In genomic region chr11:20207589-20207988, GRCm38 (mm10) we compare ENCODE assay signal across 24 mouse cellular contexts. TPM values are rescaled to one million over a fixed set of nuclear protein-coding genes. Genes with fewer than 3 reads are reported as not detected.
DNase-seq lines count a peak whose midpoint lies in the region; ATAC-seq and TF ChIP-seq lines count a peak whose summit lies in the region.
"Had no signal": no experiment of that assay in that cellular context is flagged by ENCODE, and none has a peak within 500 bp of the region (broad histone marks: within the 10 kb centered on the region; RNA-seq: fewer than 3 reads in every experiment).

No protein-coding gene starts in this region.

- H3K9ac ChIP-seq in intestine, postnatal 0 days (ENCODE audit: low read depth, low read length) = no peak overlapping the region
- no peak overlapping the region for H3K9ac ChIP-seq in intestine, embryonic 16.5 days (ENCODE audit: low read depth, low read length)
- H3K9ac ChIP-seq in liver, postnatal 0 days (replicated peaks) = no peak overlapping the region
- H3K9ac ChIP-seq in liver, embryonic 12.5 days = no peak overlapping the region
- no peak overlapping the region for H3K9ac ChIP-seq in ES-E14 (ENCODE audit: insufficient read depth, low read depth, low read length, poor library complexity, severe bottlenecking)
- no peak overlapping the region for H3K9ac ChIP-seq in stomach, postnatal 0 days (ENCODE audit: low read length)
- H3K9ac ChIP-seq: forebrain, embryonic 13.5 days; heart, embryonic 12.5 days; hindbrain, embryonic 14.5 days; limb, embryonic 13.5 days; lung, embryonic 15.5 days had no signal

- in situ Hi-C loops in ES-E14 (cut with MboI; ENCODE audit: low sequenced_read_pairs in 2 of 2, unreplicated experiment in 2 of 2) = no loop called here

- H3K27ac ChIP-seq in intestine, postnatal 0 days (ENCODE audit: low read depth, low read length) = no peak overlapping the region
- H3K27ac ChIP-seq in intestine, embryonic 16.5 days (ENCODE audit: low read length) = no peak overlapping the region
- H3K27ac ChIP-seq in liver, postnatal 0 days (ENCODE audit: low read depth) = no peak overlapping the region
- no peak overlapping the region for H3K27ac ChIP-seq in liver, embryonic 12.5 days
- H3K27ac ChIP-seq in ES-E14 (ENCODE audit: insufficient read depth, low read depth, low read length, poor library complexity, severe bottlenecking) = no peak overlapping the region
- H3K27ac ChIP-seq in stomach, postnatal 0 days (replicated peaks) = no peak overlapping the region
- H3K27ac ChIP-seq: forebrain, embryonic 13.5 days; hindbrain, embryonic 14.5 days; limb, embryonic 13.5 days; liver, embryonic 13.5 days; lung, embryonic 15.5 days had no signal

- no peak overlapping the region for H3K4me3 ChIP-seq in intestine, postnatal 0 days (ENCODE audit: low read depth, low read length)
- no peak overlapping the region for H3K4me3 ChIP-seq in intestine, embryonic 16.5 days (ENCODE audit: low read length)
- no peak overlapping the region for H3K4me3 ChIP-seq in liver, postnatal 0 days (ENCODE audit: low read depth, low read length)
- H3K4me3 ChIP-seq in liver, embryonic 12.5 days = no peak overlapping the region
- no peak overlapping the region for H3K4me3 ChIP-seq in ES-E14 (ENCODE audit: insufficient read depth in 1 of 2, low read depth in 1 of 2, low read length in 2 of 2, poor library complexity in 1 of 2, severe bottlenecking in 1 of 2)
- no peak overlapping the region for H3K4me3 ChIP-seq in stomach, postnatal 0 days (ENCODE audit: low read depth, low read length)
- H3K4me3 ChIP-seq: forebrain, embryonic 13.5 days; heart, embryonic 12.5 days; limb, embryonic 13.5 days; liver, embryonic 13.5 days; lung, embryonic 15.5 days had no signal

- no peaks in the 10 kb centered on the region for H3K27me3 ChIP-seq in intestine, postnatal 0 days (replicated peaks; ENCODE audit: control insufficient read depth, insufficient read depth, low read length)
- no peaks in the 10 kb centered on the region for H3K27me3 ChIP-seq in intestine, embryonic 16.5 days (replicated peaks; ENCODE audit: control insufficient read depth, insufficient read depth, low read length)
- H3K27me3 ChIP-seq in liver, postnatal 0 days (ENCODE audit: insufficient read depth, low read length) = no peaks in the 10 kb centered on the region
- no peaks in the 10 kb centered on the region for H3K27me3 ChIP-seq in liver, embryonic 12.5 days (replicated peaks)
- H3K27me3 ChIP-seq in stomach, postnatal 0 days (ENCODE audit: control insufficient read depth, insufficient read depth, low read length) = no peaks in the 10 kb centered on the region
- H3K27me3 ChIP-seq: forebrain, embryonic 13.5 days; heart, embryonic 12.5 days; limb, embryonic 13.5 days; liver, embryonic 13.5 days; lung, embryonic 15.5 days had no signal

- no peak for ATAC-seq in intestine, postnatal 0 days
- no peak for ATAC-seq in intestine, embryonic 16.5 days
- no peak for ATAC-seq in liver, postnatal 0 days
- ATAC-seq in liver, embryonic 12.5 days = no peak
- ATAC-seq in stomach, postnatal 0 days (ENCODE audit: low FRiP score, low TSS enrichment) = no peak
- ATAC-seq: CD4-positive, CD25-positive, alpha-beta regulatory T cell, adult 4 months; forebrain, embryonic 13.5 days; inflammation-experienced regulatory T-cells, adult 6 months had no signal

- TF ChIP-seq CTCF in intestine, postnatal 0 days (IDR thresholded peaks at IDR 0.05; ENCODE audit: low read depth) = peak; percentile 25; the same call in 1 of the 2 replicates
- 0 out of 2 replicates have a peak, but pooled peaks have one; percentile 19 for TF ChIP-seq CTCF in liver, postnatal 0 days (IDR thresholded peaks at IDR 0.05; ENCODE audit: low read depth)
- peak; percentile 27 for TF ChIP-seq CTCF in stomach, postnatal 0 days (IDR thresholded peaks at IDR 0.05; ENCODE audit: low read depth)

- peaks cover 6% of the 10 kb centered on the region; the same call in 1 of the 2 replicates for H3K36me3 ChIP-seq in intestine, postnatal 0 days (ENCODE audit: control insufficient read depth, insufficient read depth)
- no peaks in the 10 kb centered on the region for H3K36me3 ChIP-seq in intestine, embryonic 16.5 days (ENCODE audit: control insufficient read depth, insufficient read depth, low read length)
- H3K36me3 ChIP-seq in liver, postnatal 0 days (replicated peaks; ENCODE audit: insufficient read depth, low read length) = peaks cover 12% of the 10 kb centered on the region
- H3K36me3 ChIP-seq in liver, embryonic 12.5 days = peaks cover 9% of the 10 kb centered on the region
- peaks cover 3% of the 10 kb centered on the region; the same call in 1 of the 2 replicates for H3K36me3 ChIP-seq in ES-E14 (ENCODE audit: control insufficient read depth, insufficient read depth, low read length, poor library complexity, severe bottlenecking)
- H3K36me3 ChIP-seq in stomach, postnatal 0 days (ENCODE audit: control insufficient read depth, insufficient read depth, low read length) = no peaks in the 10 kb centered on the region
- H3K36me3 ChIP-seq: limb, embryonic 13.5 days; lung, embryonic 15.5 days had no signal

- WGBS in intestine, postnatal 0 days = 47% methylated on average over 2 of the region's 2 CpGs
- WGBS in intestine, embryonic 16.5 days = 73% methylated on average over 2 of the region's 2 CpGs
- 80% methylated on average over 2 of the region's 2 CpGs for WGBS in liver, postnatal 0 days (ENCODE audit: insufficient replicate concordance)
- WGBS in liver, embryonic 12.5 days (ENCODE audit: insufficient replicate concordance) = 60% methylated on average over 2 of the region's 2 CpGs
- WGBS in stomach, postnatal 0 days = 51% methylated on average over 2 of the region's 2 CpGs

- H3K4me2 ChIP-seq in intestine, postnatal 0 days (replicated peaks; ENCODE audit: low read depth) = no peak overlapping the region; the same call in 1 of the 2 replicates
- no peak overlapping the region for H3K4me2 ChIP-seq in intestine, embryonic 16.5 days (ENCODE audit: low read depth, low read length)
- no peak overlapping the region for H3K4me2 ChIP-seq in liver, postnatal 0 days (ENCODE audit: low read depth, low read length)
- no peak overlapping the region for H3K4me2 ChIP-seq in liver, embryonic 12.5 days
- H3K4me2 ChIP-seq in stomach, postnatal 0 days (replicated peaks; ENCODE audit: low read depth) = no peak overlapping the region
- H3K4me2 ChIP-seq: forebrain, embryonic 13.5 days; heart, embryonic 12.5 days; hindbrain, embryonic 14.5 days; limb, embryonic 13.5 days; liver, embryonic 13.5 days; lung, embryonic 15.5 days; midbrain, embryonic 11.5 days had no signal

- H3K9me3 ChIP-seq in intestine, postnatal 0 days (ENCODE audit: control insufficient read depth) = no peaks in the 10 kb centered on the region
- no peaks in the 10 kb centered on the region for H3K9me3 ChIP-seq in intestine, embryonic 16.5 days (ENCODE audit: control insufficient read depth, low read length)
- no peaks in the 10 kb centered on the region for H3K9me3 ChIP-seq in liver, postnatal 0 days (ENCODE audit: low read length)
- H3K9me3 ChIP-seq in liver, embryonic 12.5 days (replicated peaks) = no peaks in the 10 kb centered on the region
- H3K9me3 ChIP-seq in ES-E14 (ENCODE audit: control insufficient read depth, insufficient read depth, low read depth, low read length) = no peaks in the 10 kb centered on the region
- no peaks in the 10 kb centered on the region for H3K9me3 ChIP-seq in stomach, postnatal 0 days (ENCODE audit: control insufficient read depth, low read length)
- H3K9me3 ChIP-seq: forebrain, embryonic 13.5 days; G1E; heart, embryonic 12.5 days; limb, embryonic 13.5 days; liver, embryonic 13.5 days; lung, embryonic 15.5 days had no signal

- no peak for DNase-seq in liver, postnatal 0 days
- DNase-seq in ES-E14 (ENCODE audit: low read depth, low spot score) = no peak
- no peak for DNase-seq in stomach, postnatal 0 days (ENCODE audit: low spot score)
- DNase-seq in cerebellum, adult 9-11 months = no peak
- DNase-seq: adrenal gland, postnatal 14 days; cerebellum, adult 11-12 months; cerebellum, postnatal 14 days; gastrocnemius, postnatal 25 days; heart, postnatal 4 days; kidney, adult 2 months; kidney, postnatal 10 days; liver, embryonic 13.5 days had no signal

- H3K4me1 ChIP-seq in intestine, postnatal 0 days (replicated peaks; ENCODE audit: control insufficient read depth, insufficient read depth, low read length) = peaks cover 8% of the 10 kb centered on the region; the same call in 1 of the 2 replicates
- H3K4me1 ChIP-seq in intestine, embryonic 16.5 days (ENCODE audit: control insufficient read depth, insufficient read depth, low read length) = peaks cover 45% of the 10 kb centered on the region
- peaks cover 42% of the 10 kb centered on the region for H3K4me1 ChIP-seq in liver, postnatal 0 days (ENCODE audit: insufficient read depth)
- peaks cover 89% of the 10 kb centered on the region for H3K4me1 ChIP-seq in liver, embryonic 12.5 days
- peaks cover 10 to 11% of the 10 kb centered on the region in 2 experiments for H3K4me1 ChIP-seq in ES-E14 (ENCODE audit: control insufficient read depth in 2 of 2, insufficient read depth in 2 of 2, low read length in 2 of 2, poor library complexity in 1 of 2)
- peaks cover 10% of the 10 kb centered on the region for H3K4me1 ChIP-seq in stomach, postnatal 0 days (replicated peaks; ENCODE audit: control insufficient read depth, insufficient read depth)

- TF ChIP-seq EP300 in liver, postnatal 0 days (IDR thresholded peaks at IDR 0.05; ENCODE audit: low read depth) = no peak
- TF ChIP-seq EP300 in stomach, postnatal 0 days (optimal IDR thresholded peaks at IDR 0.05) = no peak

TF ChIP-seq in ES-E14, 5 proteins besides CTCF, POLR2A, EP300 and RAD21:
- no peak for TF ChIP-seq HCFC1 (IDR thresholded peaks at IDR 0.05; ENCODE audit: borderline replicate concordance, insufficient read depth, low read length)
- peak; percentile 66; the same call in 1 of the 2 replicates for TF ChIP-seq ZNF384 (IDR thresholded peaks at IDR 0.05; ENCODE audit: low read depth, low read length)

RNA-seq across cellular contexts. Expression of gene Rab1a, which starts 6.4 kb away (rescaled TPM):
- polyA plus RNA-seq in intestine, postnatal 0 days (2015; fragmentation: Nextera tagmentation; extraction: Ambion mirVana) = 761 and 762 TPM in 2 replicates
- polyA plus RNA-seq in intestine, embryonic 16.5 days (2015; fragmentation: Nextera tagmentation; extraction: Ambion mirVana) = 368 and 403 TPM in 2 replicates
- 141 and 143 TPM in 2 replicates for polyA plus RNA-seq in liver, postnatal 0 days (2015; fragmentation: Nextera tagmentation; extraction: Ambion mirVana)
- polyA plus RNA-seq in liver, embryonic 12.5 days (2016; fragmentation: Nextera tagmentation; extraction: Ambion mirVana) = 130 and 132 TPM in 2 replicates
- total RNA-seq in ES-E14 (2012; rRNA removed) = 77.9 and 122 TPM in 2 replicates
- polyA plus RNA-seq in stomach, postnatal 0 days (2015; fragmentation: Nextera tagmentation; extraction: Ambion mirVana) = 287 and 295 TPM in 2 replicates

RNA-seq across cellular contexts. Expression of gene Cep68, which starts 41.6 kb away (rescaled TPM):
- polyA plus RNA-seq in intestine, postnatal 0 days (2015; fragmentation: Nextera tagmentation; extraction: Ambion mirVana) = 6.3 and 6.5 TPM in 2 replicates
- polyA plus RNA-seq in intestine, embryonic 16.5 days (2015; fragmentation: Nextera tagmentation; extraction: Ambion mirVana) = 20.4 and 20.8 TPM in 2 replicates
- 4.8 and 4.9 TPM in 2 replicates for polyA plus RNA-seq in liver, postnatal 0 days (2015; fragmentation: Nextera tagmentation; extraction: Ambion mirVana)
- polyA plus RNA-seq in liver, embryonic 12.5 days (2016; fragmentation: Nextera tagmentation; extraction: Ambion mirVana) = 14.3 and 15.1 TPM in 2 replicates
- 30.9 and 39.2 TPM in 2 replicates for total RNA-seq in ES-E14 (2012; rRNA removed)
- 8.4 and 8.6 TPM in 2 replicates for polyA plus RNA-seq in stomach, postnatal 0 days (2015; fragmentation: Nextera tagmentation; extraction: Ambion mirVana)
